ENCODE assay signal across 8 mouse cellular contexts in the genomic region with DNA sequence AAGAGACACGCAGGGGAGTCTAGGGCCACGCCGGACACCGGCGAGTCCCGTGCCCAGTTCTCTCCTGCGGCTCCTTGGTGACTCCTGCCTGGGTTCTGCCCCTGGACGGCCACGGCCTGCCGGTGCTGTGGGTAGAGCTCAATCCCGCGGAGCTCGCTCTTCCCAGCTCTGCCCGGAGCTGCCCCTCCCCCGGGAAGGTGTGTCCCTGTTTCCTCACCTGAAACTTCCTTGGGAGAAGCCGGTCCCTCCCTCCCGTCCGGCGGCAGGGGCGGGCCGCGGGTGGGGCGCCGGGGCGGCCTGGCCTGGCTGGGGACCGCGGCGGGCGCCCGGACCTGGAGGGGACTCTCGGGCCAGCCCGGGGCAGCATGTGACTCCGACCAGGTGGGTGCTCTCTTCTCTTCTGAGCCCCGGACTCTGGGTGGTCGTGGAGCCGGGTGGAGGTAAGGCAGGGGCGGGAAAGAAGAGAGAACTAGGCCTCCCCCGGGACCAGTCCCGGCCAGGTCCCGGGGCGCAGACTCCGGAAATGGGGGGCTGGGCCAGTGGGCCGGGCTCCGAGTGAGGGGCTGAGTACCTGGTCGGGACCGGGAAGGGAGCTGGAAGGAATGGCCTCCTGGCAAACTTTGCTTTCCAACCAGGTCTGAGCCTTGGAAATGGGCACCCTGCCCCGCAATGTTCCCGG. TPM values are rescaled to one million over a fixed set of nuclear protein-coding genes. Genes with fewer than 3 reads are reported as not detected.
DNase-seq lines count a peak whose midpoint lies in the region; ATAC-seq and TF ChIP-seq lines count a peak whose summit lies in the region.

Arhgef5 (plus strand) TSS at position 220 of the 679 bp plus-strand sequence.

- WGBS in liver, embryonic 13.5 days (ENCODE audit: insufficient replicate concordance), result 2% methylated on average over 33 of the region's 48 CpGs

- TF ChIP-seq POLR2A in ES-Bruce4 (IDR thresholded peaks at IDR 0.05; ENCODE audit: insufficient read depth, low read length), result no peak

- no peak within 1 kb of the TSS for H3K27ac ChIP-seq in ES-Bruce4 (ENCODE audit: insufficient read depth, low read length)
- H3K27ac ChIP-seq in liver, embryonic 13.5 days, result no peak within 1 kb of the TSS

- no peaks in the 10 kb centered on the region for H3K9me3 ChIP-seq in ES-Bruce4 (replicated peaks; ENCODE audit: control insufficient read depth, insufficient read depth, low read length, poor library complexity, severe bottlenecking)
- H3K9me3 ChIP-seq in liver, embryonic 13.5 days (replicated peaks), result no peaks in the 10 kb centered on the region

- peak; percentile 70 to 80 for DNase-seq in adrenal gland, postnatal 36 days
- DNase-seq in gastrocnemius, postnatal 25 days, result peak; percentile 38
- peak; percentile 8 for DNase-seq in induced T-regulatory cell, adult 2 months (ENCODE audit: low read depth)
- DNase-seq in liver, embryonic 13.5 days, result peak; percentile 7
- DNase-seq in neural tube, embryonic 10.5 days (ENCODE audit: extremely low spot score, low spot score), result peak; percentile 55
- DNase-seq in thymus, postnatal 36 days, result peak; percentile 48 to 57
- no peak for DNase-seq in right cerebral cortex, postnatal 14 days

- peak within 1 kb of the TSS; percentile 94 for H3K4me3 ChIP-seq in ES-Bruce4 (ENCODE audit: low read depth, low read length)
- peak within 1 kb of the TSS; percentile 59 for H3K4me3 ChIP-seq in liver, embryonic 13.5 days (replicated peaks)

- H3K9ac ChIP-seq in ES-Bruce4 (ENCODE audit: low read depth, poor library complexity, severe bottlenecking), result peak within 1 kb of the TSS; percentile 98
- H3K9ac ChIP-seq in liver, embryonic 13.5 days, result peak within 1 kb of the TSS; percentile 58

- H3K4me1 ChIP-seq in ES-Bruce4 (ENCODE audit: control insufficient read depth, insufficient read depth, low read length), result peaks cover 3% of the 10 kb centered on the region
- H3K4me1 ChIP-seq in liver, embryonic 13.5 days (replicated peaks), result peaks cover 7% of the 10 kb centered on the region

- no peak for TF ChIP-seq CTCF in ES-Bruce4 (IDR thresholded peaks at IDR 0.05; ENCODE audit: low read depth, low read length)

- H3K27me3 ChIP-seq in ES-Bruce4 (ENCODE audit: control insufficient read depth, insufficient read depth, low read length, poor library complexity, severe bottlenecking), result peaks cover 8% of the 10 kb centered on the region; the same call in 1 of the 2 replicates
- H3K27me3 ChIP-seq in liver, embryonic 13.5 days, result peaks cover 28% of the 10 kb centered on the region

- no peak for TF ChIP-seq EP300 in ES-Bruce4 (IDR thresholded peaks at IDR 0.05; ENCODE audit: insufficient read depth, low read depth, low read length)

- H3K4me2 ChIP-seq in liver, embryonic 13.5 days, result peak within 1 kb of the TSS; percentile 63

- H3K36me3 ChIP-seq in ES-Bruce4 (ENCODE audit: control insufficient read depth, insufficient read depth, low read length, poor library complexity, severe bottlenecking), result no peaks in the 10 kb centered on the region
- H3K36me3 ChIP-seq in liver, embryonic 13.5 days, result no peaks in the 10 kb centered on the region

- peak; percentile 72 for ATAC-seq in liver, embryonic 13.5 days (ENCODE audit: low read depth)

RNA-seq across cellular contexts. Expression of gene Arhgef5, which starts in this region (rescaled TPM):
- 23.5 and 24.5 TPM in 2 replicates for polyA plus RNA-seq in ES-Bruce4 (2011; ENCODE audit: insufficient read depth, insufficient read length, low read depth, missing spikeins)
- 10 to 100 TPM; 15.5 to 17.8 TPM for total RNA-seq in adrenal gland, postnatal 36 days (2021)
- 1 to 10 TPM; 2.6 to 3.4 TPM for total RNA-seq in gastrocnemius, postnatal 25 days (2021)
- 1.2 and 1.4 TPM in 2 replicates for polyA plus RNA-seq in liver, embryonic 13.5 days (2015; fragmentation: Nextera tagmentation; extraction: Ambion mirVana)

Comparison
In these comparisons a context has a peak if more than half of its experiments do, and no peak if none do; other contexts are left out.
1. RNA of gene Arhgef5 (polyA plus RNA-seq): 23.5 to 24.5 TPM in ES-Bruce4; 1.2 to 1.4 TPM in liver, embryonic 13.5 days; every median in the first group is over 10 times any median in the second.